Mouse (Mus musculus) MEL (cell line): ENCODE data around the gene Pdzd8. TPM values are rescaled to one million over a fixed set of nuclear protein-coding genes. Genes with fewer than 3 reads are reported as not detected.
A peak's percentile ranks its signal among the peaks of the same experiment; 100 is the strongest.

ENCODE experiments used
- DNase-seq: peaks from one replicate; pipeline ENCODE4 v3.0.0; 2011; ENCODE audit warnings: low read depth, low spot score
- H3K27ac ChIP-seq: 2 replicates; pipeline ENCODE4 v1.5.1; 2012; ENCODE audit warnings: low read depth, mild to moderate bottlenecking, control low read depth, low read length, moderate library complexity; ENCODE audit not compliant: control insufficient read depth
- H3K27me3 ChIP-seq, 2 experiments: fragments of 150-350 bp in 1 of 2; sonication (generic) in 1 of 2; 2 replicates each; pipeline ENCODE4 v1.6.1; 2012; ENCODE audit warnings: low read length in 2 of 2, mild to moderate bottlenecking in 2 of 2, improper control_type of control experiment in 1 of 2, moderate library complexity in 1 of 2; ENCODE audit not compliant: insufficient read depth in 2 of 2, control insufficient read depth in 1 of 2
- H3K36me3 ChIP-seq, 2 experiments: 2 replicates each; pipeline ENCODE4 v1.6.1; 2012 to 2014; ENCODE audit warnings: low read length in 2 of 2, improper control_type of control experiment in 1 of 2, inconsistent platforms in 1 of 2, mild to moderate bottlenecking in 1 of 2; ENCODE audit not compliant: insufficient read depth in 2 of 2, control insufficient read depth in 1 of 2
- H3K4me1 ChIP-seq, 2 experiments: fragments of 150-350 bp in 1 of 2; sonication (generic) in 1 of 2; 2 replicates each; pipeline ENCODE4 v1.6.1; 2012; ENCODE audit warnings: low read length in 2 of 2, improper control_type of control experiment in 1 of 2, mild to moderate bottlenecking in 1 of 2; ENCODE audit not compliant: insufficient read depth in 2 of 2, control insufficient read depth in 1 of 2
- H3K4me3 ChIP-seq, 2 experiments: fragments of 150-350 bp in 1 of 2; sonication (generic) in 1 of 2; 2 replicates each; pipeline ENCODE4 v1.5.1; 2012; ENCODE audit warnings: low read depth in 2 of 2, low read length in 2 of 2, mild to moderate bottlenecking in 2 of 2, moderate library complexity in 2 of 2, control low read depth in 1 of 2, improper control_type of control experiment in 1 of 2; ENCODE audit not compliant: control insufficient read depth in 1 of 2, insufficient read depth in 1 of 2
- H3K79me2 ChIP-seq: 2 replicates; pipeline ENCODE4 v1.6.1; 2012; ENCODE audit warnings: mild to moderate bottlenecking, low read length, moderate library complexity; ENCODE audit not compliant: control insufficient read depth, poor library complexity, insufficient read depth
- H3K9ac ChIP-seq: 2 replicates; pipeline ENCODE4 v1.6.1; 2012; ENCODE audit warnings: low read depth, mild to moderate bottlenecking, control low read depth, low read length, moderate library complexity; ENCODE audit not compliant: control insufficient read depth, poor library complexity, severe bottlenecking
- H3K9me3 ChIP-seq: fragments of 150-350 bp; sonication (generic); replicated peaks from 2 replicates; pipeline ENCODE4 v1.6.1; 2012; ENCODE audit warnings: mild to moderate bottlenecking, low read length, improper control_type of control experiment, moderate library complexity; ENCODE audit not compliant: insufficient read depth
- CTCF ChIP-seq, 3 experiments: IDR thresholded peaks in 2 of 3; conservative IDR thresholded peaks in 1 of 3; 2 replicates each; pipeline ENCODE4 v1.5.1; 2011 to 2012; ENCODE audit warnings: low read length in 3 of 3, low read depth in 2 of 3, mild to moderate bottlenecking in 2 of 3, improper control_type of control experiment in 1 of 3, inconsistent platforms in 1 of 3, mixed read lengths in 1 of 3, moderate library complexity in 1 of 3; ENCODE audit not compliant: control insufficient read depth in 1 of 3, insufficient read depth in 1 of 3, poor library complexity in 1 of 3, severe bottlenecking in 1 of 3
- ELF1 ChIP-seq: IDR thresholded peaks from 2 replicates; pipeline ENCODE4 v1.6.1; 2014; ENCODE audit warnings: low read depth, mild to moderate bottlenecking, inconsistent platforms, low read length, improper control_type of control experiment, moderate library complexity
- GATA1 ChIP-seq: IDR thresholded peaks from 2 replicates; pipeline ENCODE4 v1.6.1; 2011; ENCODE audit warnings: low read depth, low read length, improper control_type of control experiment
- JUND ChIP-seq: IDR thresholded peaks from 2 replicates; pipeline ENCODE4 v1.6.1; 2011; ENCODE audit warnings: low read depth, mild to moderate bottlenecking, improper control_type of control experiment, low read length
- KAT2A ChIP-seq: conservative IDR thresholded peaks from 2 replicates; pipeline ENCODE4 v1.6.1; 2012; ENCODE audit warnings: low read depth, low read length, improper control_type of control experiment, inconsistent platforms
- MAFK ChIP-seq: IDR thresholded peaks from 2 replicates; pipeline ENCODE4 v1.6.1; 2011; ENCODE audit warnings: low read depth, mild to moderate bottlenecking, low read length, improper control_type of control experiment, borderline replicate concordance
- MXI1 ChIP-seq: IDR thresholded peaks from 2 replicates; pipeline ENCODE4 v1.6.1; 2011; ENCODE audit warnings: mild to moderate bottlenecking, low read depth, low read length, improper control_type of control experiment
- POLR2A ChIP-seq, 2 experiments: IDR thresholded peaks; 2 replicates each; pipeline ENCODE4 v1.6.1; 2011 to 2012; ENCODE audit warnings: low read length in 2 of 2, mild to moderate bottlenecking in 2 of 2, control low read depth in 1 of 2, improper control_type of control experiment in 1 of 2, low read depth in 1 of 2, moderate library complexity in 1 of 2; ENCODE audit not compliant: control insufficient read depth in 1 of 2, insufficient read depth in 1 of 2, poor library complexity in 1 of 2
- POLR2AphosphoS2 ChIP-seq: IDR thresholded peaks from 2 replicates; pipeline ENCODE4 v1.6.1; 2011; ENCODE audit warnings: low read length, improper control_type of control experiment
- POLR2AphosphoS5 ChIP-seq: IDR thresholded peaks from 2 replicates; pipeline ENCODE4 v1.6.1; 2012; ENCODE audit warnings: low read depth, borderline replicate concordance, mild to moderate bottlenecking, inconsistent platforms, low read length, moderate library complexity, mixed read lengths
- RCOR1 ChIP-seq: IDR thresholded peaks from 2 replicates; pipeline ENCODE4 v1.6.1; 2012; ENCODE audit warnings: low read depth, mild to moderate bottlenecking, inconsistent platforms, low read length, improper control_type of control experiment
- TAL1 ChIP-seq: IDR thresholded peaks from 2 replicates; pipeline ENCODE4 v1.6.1; 2012; ENCODE audit warnings: mild to moderate bottlenecking, inconsistent platforms, low read length, moderate library complexity, mixed read lengths
- UBTF ChIP-seq: IDR thresholded peaks from 2 replicates; pipeline ENCODE4 v1.6.1; 2012; ENCODE audit warnings: low read depth, mild to moderate bottlenecking, inconsistent platforms, low read length, improper control_type of control experiment, moderate library complexity, borderline replicate concordance; ENCODE audit not compliant: insufficient read depth
- USF1 ChIP-seq: IDR thresholded peaks from 2 replicates; pipeline ENCODE4 v1.6.1; 2014; ENCODE audit warnings: low read depth, mild to moderate bottlenecking, inconsistent platforms, low read length, improper control_type of control experiment, moderate library complexity
- USF2 ChIP-seq, 2 experiments: IDR thresholded peaks; 2 replicates each; pipeline ENCODE4 v1.6.1; 2011 to 2012; ENCODE audit warnings: improper control_type of control experiment in 2 of 2, low read length in 2 of 2, borderline replicate concordance in 1 of 2, inconsistent platforms in 1 of 2, low read depth in 1 of 2, mild to moderate bottlenecking in 1 of 2; ENCODE audit not compliant: insufficient read depth in 1 of 2
- ZMIZ1 ChIP-seq: IDR thresholded peaks from 2 replicates; pipeline ENCODE4 v1.6.1; 2012; ENCODE audit warnings: low read depth, mild to moderate bottlenecking, inconsistent platforms, low read length, improper control_type of control experiment, moderate library complexity
- polyA plus RNA-seq, 2 experiments: library from polyadenylated mRNA; stranded (reverse) in 1 of 2; unstranded in 1 of 2; fragments of >175 nt in 1 of 2; fragments of >200 nt in 1 of 2; gene quantifications; 2 replicates each; pipeline versions ENCODE4 v1.2.1 to v1.2.4; 2012; ENCODE audit warnings: low replicate concordance in 2 of 2, low read depth in 1 of 2; ENCODE audit not compliant: insufficient read length in 2 of 2, insufficient read depth in 1 of 2, missing spikeins in 1 of 2
- total RNA-seq: library from RNA; depleted of rRNA; stranded (reverse); fragments of 300-350 nt; gene quantifications from 2 replicates; pipeline ENCODE4 v1.2.3, GENCODE M21; 2012

The Pdzd8 gene
- total and polyA plus RNA-seq, 3 experiments: 46.4 to 137 (median 49.8) TPM

DNA sequence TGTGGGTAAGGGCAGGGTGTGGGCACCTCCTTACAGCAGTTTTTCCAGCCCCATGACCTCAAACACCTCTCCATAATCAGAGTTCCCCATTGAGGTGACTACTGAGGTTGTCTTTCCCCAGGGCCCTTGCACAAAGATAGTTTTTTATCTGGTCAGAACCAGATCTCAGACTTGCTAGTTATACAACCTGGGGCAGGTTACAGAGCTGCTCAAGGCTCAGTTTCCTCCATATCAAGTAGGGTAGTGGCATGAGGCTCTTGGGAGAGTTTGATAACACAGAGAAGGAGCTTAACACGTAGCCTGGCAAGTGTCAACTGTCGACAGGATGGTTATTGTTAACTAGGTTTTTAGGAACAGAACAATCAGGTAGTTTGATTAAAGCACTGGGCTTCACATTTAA is 9.3 kb upstream of the Pdzd8 start:
- Histone ChIP-seq H3K36me3 (peaks cover 0 to 52% of the 10 kb centered on the region in 2 experiments; a peak in 2 of 4 replicates), H3K9ac (no peak overlapping the region), H3K27me3 (no peaks in the 10 kb centered on the region), H3K27ac (no peak overlapping the region; the same call in 1 of the 2 replicates), H3K9me3 (no peaks in the 10 kb centered on the region), H3K4me3 (no peak overlapping the region), H3K4me1 (peaks cover 43 to 62% of the 10 kb centered on the region in 2 experiments), H3K79me2 (peaks cover 11% of the 10 kb centered on the region)
- peak; percentile 84 for DNase-seq
- TF ChIP-seq KAT2A: no peak
- TF ChIP-seq GATA1: peak; percentile 86
- TF ChIP-seq MXI1: no peak
- no peak for TF ChIP-seq POLR2A (IDR thresholded peaks at IDR 0.05; ENCODE audit: control insufficient read depth in 1 of 2, insufficient read depth in 1 of 2, low read depth in 1 of 2, low read length in 2 of 2, poor library complexity in 1 of 2)
- peak; percentile 69 for TF ChIP-seq TAL1

DNA sequence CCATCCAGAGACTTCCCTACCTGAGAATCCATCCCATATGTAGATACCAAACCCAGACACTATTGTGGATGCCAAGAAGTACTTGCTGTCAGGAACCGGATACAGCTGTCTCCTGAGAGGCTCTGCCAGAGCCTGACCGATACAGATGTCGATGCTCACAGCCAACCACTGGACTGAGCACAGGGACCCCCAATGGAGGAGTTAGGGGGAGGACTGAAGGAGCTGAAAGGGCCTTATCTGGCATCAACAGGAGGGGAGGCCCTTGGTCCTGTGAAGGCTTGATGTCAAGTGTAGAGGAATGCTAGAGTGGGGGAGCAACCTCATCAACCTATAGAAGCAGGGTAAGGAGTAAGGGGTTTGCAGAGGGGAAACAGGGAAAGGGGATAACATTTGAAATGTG is 7.2 kb upstream of the Pdzd8 start:
- Histone ChIP-seq H3K27ac (no peak overlapping the region), H3K36me3 (peaks cover 0 to 55% of the 10 kb centered on the region in 2 experiments; a peak in 2 of 4 replicates), H3K4me1 (peaks cover 29 to 68% of the 10 kb centered on the region in 2 experiments), H3K9ac (no peak overlapping the region), H3K79me2 (peaks cover 29% of the 10 kb centered on the region), H3K27me3 (no peaks in the 10 kb centered on the region), H3K9me3 (no peaks in the 10 kb centered on the region), H3K4me3 (no peak overlapping the region)
- no peak for DNase-seq
- TF ChIP-seq POLR2AphosphoS5 (no peak), MAFK (no peak), ELF1 (no peak), KAT2A (no peak), JUND (no peak), GATA1 (peak; percentile 40; the same call in 1 of the 2 replicates), USF1 (no peak), UBTF (no peak), POLR2A (IDR thresholded peaks at IDR 0.05; ENCODE audit: control insufficient read depth in 1 of 2, insufficient read depth in 1 of 2, low read depth in 1 of 2, low read length in 2 of 2, poor library complexity in 1 of 2) (no peak), USF2 (IDR thresholded peaks at IDR 0.05; ENCODE audit: borderline replicate concordance in 1 of 2, insufficient read depth in 1 of 2, low read depth in 1 of 2, low read length in 2 of 2) (no peak), ZMIZ1 (no peak), POLR2AphosphoS2 (no peak), RCOR1 (no peak), CTCF (IDR thresholded peaks at IDR 0.05 in 2 of 3, conservative IDR thresholded peaks at IDR 0.05 in 1 of 3; ENCODE audit: control insufficient read depth in 1 of 3, insufficient read depth in 1 of 3, low read depth in 2 of 3, low read length in 3 of 3, poor library complexity in 1 of 3, severe bottlenecking in 1 of 3) (no peak), TAL1 (peak; percentile 73)
